Mouse (Mus musculus) kidney, embryonic 15.5 days (tissue): Measurements from ENCODE around the gene Ccm2. TPM values are rescaled to one million over a fixed set of nuclear protein-coding genes. Genes with fewer than 3 reads are reported as not detected.

Experiments
- ATAC-seq: fragments of 200-750 bp; cut with Nextera tagmentation; replicated peaks from 2 replicates; pipeline ENCODE4 v1.8.0; 2017; ENCODE audit warnings: moderate TSS enrichment; ENCODE audit not compliant: low FRiP score
- H3K27ac ChIP-seq: fragments of 300-500 bp; sonication (generic); 2 replicates; pipeline ENCODE4 v1.5.1; 2015; ENCODE audit warnings: mild to moderate bottlenecking, inconsistent platforms
- H3K27me3 ChIP-seq: fragments of 300-500 bp; sonication (generic); 2 replicates; pipeline ENCODE4 v1.6.1; 2015; ENCODE audit warnings: inconsistent platforms
- H3K36me3 ChIP-seq: fragments of 300-500 bp; sonication (generic); 2 replicates; pipeline ENCODE4 v1.6.1; 2015; ENCODE audit warnings: inconsistent platforms
- H3K4me1 ChIP-seq: fragments of 300-500 bp; sonication (generic); 2 replicates; pipeline ENCODE4 v1.6.1; 2015; ENCODE audit warnings: inconsistent platforms
- H3K4me2 ChIP-seq: fragments of 300-500 bp; sonication (generic); 2 replicates; pipeline ENCODE4 v1.6.1; 2015; ENCODE audit warnings: moderate library complexity, mild to moderate bottlenecking, inconsistent platforms
- H3K4me3 ChIP-seq: fragments of 300-500 bp; sonication (generic); replicated peaks from 2 replicates; pipeline ENCODE4 v1.5.1; 2015; ENCODE audit warnings: mild to moderate bottlenecking, inconsistent platforms
- H3K9ac ChIP-seq: fragments of 300-500 bp; sonication (generic); 2 replicates; pipeline ENCODE4 v1.6.1; 2015; ENCODE audit warnings: mild to moderate bottlenecking, inconsistent platforms
- H3K9me3 ChIP-seq: fragments of 300-500 bp; sonication (generic); replicated peaks from 2 replicates; pipeline ENCODE4 v1.6.1; 2016; ENCODE audit warnings: inconsistent platforms
- WGBS: fragments of 180-500 bp; shearing (Covaris S2); methylation state at CpG from one replicate; pipeline ENCODE4 v1.1.7; 2015; ENCODE audit warnings: mixed read lengths; 5-methylcytosine and 5-hydroxymethylcytosine counted together
- polyA plus RNA-seq: library from polyadenylated mRNA; unstranded; fragments of >200 nt; fragmentation: Nextera tagmentation; extraction: Ambion mirVana; gene quantifications from 2 replicates; pipeline ENCODE4 v1.2.1, GENCODE M21; 2015

The Ccm2 gene
- polyA plus RNA-seq: 79.0 and 89.6 TPM in 2 replicates

GRCm38 (mm10) chr11:6546205-6547013 is at the start of gene Ccm2:
TSS of gene Ccm2 (plus strand) at chr11:6546887.
- Histone ChIP-seq H3K4me3 (peak within 1 kb of the TSS; percentile 60), H3K9ac (peak within 1 kb of the TSS; percentile 61), H3K27ac (peak within 1 kb of the TSS; percentile 99), H3K36me3 (0 out of 2 replicates have a peak, but pooled peaks cover 2% of the 10 kb centered on the region), H3K4me1 (peaks cover 23% of the 10 kb centered on the region), H3K9me3 (no peaks in the 10 kb centered on the region), H3K27me3 (no peaks in the 10 kb centered on the region), H3K4me2 (peak within 1 kb of the TSS; percentile 71)
- WGBS: under 1% methylated on average over 45 of the region's 57 CpGs
- peak; percentile 96 for ATAC-seq

GRCm38 (mm10) chr11:6497311-6497948 is 49.3 kb upstream of the Ccm2 start:
- ATAC-seq: no peak
- 84% methylated on average over 12 of the region's 12 CpGs for WGBS
- Histone ChIP-seq H3K27ac (no peak overlapping the region), H3K9ac (no peak overlapping the region), H3K27me3 (no peaks in the 10 kb centered on the region), H3K36me3 (no peaks in the 10 kb centered on the region), H3K9me3 (no peaks in the 10 kb centered on the region), H3K4me1 (no peaks in the 10 kb centered on the region), H3K4me2 (no peak overlapping the region), H3K4me3 (no peak overlapping the region)

- Histone ChIP-seq H3K9ac (no peak overlapping the region), H3K27ac (no peak overlapping the region), H3K4me1 (no peaks in the 10 kb centered on the region), H3K4me2 (no peak overlapping the region), H3K9me3 (no peaks in the 10 kb centered on the region), H3K4me3 (no peak overlapping the region), H3K36me3 (no peaks in the 10 kb centered on the region), H3K27me3 (no peaks in the 10 kb centered on the region)
- WGBS: 98% methylated on average over 2 of the region's 2 CpGs
- no peak for ATAC-seq
Measured at GRCm38 (mm10) chr11:6502506-6502905, 44.2 kb upstream of the Ccm2 start.

GRCm38 (mm10) chr11:6504226-6504625 is 42.5 kb upstream of the Ccm2 start:
- Histone ChIP-seq H3K36me3 (no peaks in the 10 kb centered on the region), H3K4me1 (no peaks in the 10 kb centered on the region), H3K9ac (no peak overlapping the region), H3K27me3 (no peaks in the 10 kb centered on the region), H3K27ac (no peak overlapping the region), H3K4me2 (no peak overlapping the region), H3K9me3 (no peaks in the 10 kb centered on the region), H3K4me3 (no peak overlapping the region)
- WGBS: 75% methylated on average over 3 of the region's 3 CpGs
- ATAC-seq: no peak

- no peak overlapping the region for H3K4me3 ChIP-seq
- H3K4me1 ChIP-seq: no peaks in the 10 kb centered on the region
- ATAC-seq: no peak
- no peak overlapping the region for H3K4me2 ChIP-seq
- H3K9me3 ChIP-seq: no peaks in the 10 kb centered on the region
- H3K27me3 ChIP-seq: no peaks in the 10 kb centered on the region
- 88% methylated on average over 6 of the region's 6 CpGs for WGBS
- H3K36me3 ChIP-seq: no peaks in the 10 kb centered on the region
- no peak overlapping the region for H3K27ac ChIP-seq
- H3K9ac ChIP-seq: no peak overlapping the region
Measured at GRCm38 (mm10) chr11:6504689-6505088, 42.0 kb upstream of the Ccm2 start.

- ATAC-seq: no peak; the same call in 1 of the 2 replicates
- Histone ChIP-seq H3K27ac (no peak overlapping the region), H3K9me3 (no peaks in the 10 kb centered on the region), H3K27me3 (no peaks in the 10 kb centered on the region), H3K4me3 (no peak overlapping the region), H3K9ac (no peak overlapping the region), H3K36me3 (no peaks in the 10 kb centered on the region), H3K4me2 (no peak overlapping the region), H3K4me1 (no peaks in the 10 kb centered on the region)
- 66% methylated on average over 9 of the region's 9 CpGs for WGBS
Measured at GRCm38 (mm10) chr11:6506516-6506915, 40.2 kb upstream of the Ccm2 start.

GRCm38 (mm10) chr11:6508269-6508876 is 38.3 kb upstream of the Ccm2 start:
- 70% methylated on average over 1 of the region's 1 CpGs for WGBS

GRCm38 (mm10) chr11:6514837-6515236 is 31.9 kb upstream of the Ccm2 start:
- H3K9ac ChIP-seq: no peak overlapping the region
- no peak overlapping the region for H3K4me3 ChIP-seq
- WGBS: 41% methylated on average over 7 of the region's 7 CpGs
- H3K4me2 ChIP-seq: no peak overlapping the region
- H3K9me3 ChIP-seq: no peaks in the 10 kb centered on the region
- no peak overlapping the region for H3K27ac ChIP-seq
- H3K36me3 ChIP-seq: no peaks in the 10 kb centered on the region
- ATAC-seq: 0 out of 2 replicates have a peak, but pooled peaks have one; percentile 36
- H3K4me1 ChIP-seq: 0 out of 2 replicates have a peak, but pooled peaks cover 5% of the 10 kb centered on the region
- no peaks in the 10 kb centered on the region for H3K27me3 ChIP-seq

More at GRCm38 (mm10) chr11:6508269-6508876, 38.3 kb upstream of the Ccm2 start:
- no peaks in the 10 kb centered on the region for H3K4me1 ChIP-seq
- H3K27ac ChIP-seq: no peak overlapping the region
- no peaks in the 10 kb centered on the region for H3K9me3 ChIP-seq
- H3K27me3 ChIP-seq: no peaks in the 10 kb centered on the region
- no peak overlapping the region for H3K4me2 ChIP-seq
- no peaks in the 10 kb centered on the region for H3K36me3 ChIP-seq
- H3K9ac ChIP-seq: no peak overlapping the region
- H3K4me3 ChIP-seq: no peak overlapping the region
- no peak for ATAC-seq

GRCm38 (mm10) chr11:6519491-6520033 is 27.1 kb upstream of the Ccm2 start:
- Histone ChIP-seq H3K4me3 (no peak overlapping the region), H3K4me1 (0 out of 2 replicates have a peak, but pooled peaks cover 5% of the 10 kb centered on the region), H3K27me3 (no peaks in the 10 kb centered on the region), H3K9me3 (no peaks in the 10 kb centered on the region), H3K9ac (no peak overlapping the region), H3K27ac (no peak overlapping the region), H3K36me3 (peaks cover 12% of the 10 kb centered on the region), H3K4me2 (no peak overlapping the region)
- 79% methylated on average over 11 of the region's 11 CpGs for WGBS
- no peak for ATAC-seq

GRCm38 (mm10) chr11:6520507-6521173 is 26.0 kb upstream of the Ccm2 start, which contains the start of gene Myo1g:
TSS of gene Myo1g (minus strand) at chr11:6520965.
- H3K36me3 ChIP-seq: peaks cover 23% of the 10 kb centered on the region
- H3K27me3 ChIP-seq: no peaks in the 10 kb centered on the region
- no peak for ATAC-seq
- no peaks in the 10 kb centered on the region for H3K4me1 ChIP-seq
- H3K4me2 ChIP-seq: no peak within 1 kb of the TSS
- H3K9ac ChIP-seq: no peak within 1 kb of the TSS
- no peak within 1 kb of the TSS for H3K4me3 ChIP-seq
- WGBS: 69% methylated on average over 7 of the region's 7 CpGs
- no peak within 1 kb of the TSS for H3K27ac ChIP-seq
- no peaks in the 10 kb centered on the region for H3K9me3 ChIP-seq

- Histone ChIP-seq H3K4me3 (no peak overlapping the region), H3K9ac (no peak overlapping the region), H3K4me2 (no peak overlapping the region), H3K9me3 (no peaks in the 10 kb centered on the region), H3K27ac (no peak overlapping the region), H3K27me3 (no peaks in the 10 kb centered on the region), H3K36me3 (peaks cover 34% of the 10 kb centered on the region), H3K4me1 (peaks cover 7% of the 10 kb centered on the region; the same call in 1 of the 2 replicates)
- 74% methylated on average over 9 of the region's 9 CpGs for WGBS
- no peak for ATAC-seq
Measured at GRCm38 (mm10) chr11:6522782-6523525, 23.7 kb upstream of the Ccm2 start.
